Mouse (Mus musculus): ENCODE results near the gene Zfp853.

GRCm38 (mm10) chr5:143293404-143293803 lies at the start of gene Zfp853:
- TF ChIP-seq POLR2A (IDR thresholded peaks at IDR 0.05; ENCODE audit: insufficient read depth, low read depth, low read length) = no peak
- no peak for TF ChIP-seq CTCF (IDR thresholded peaks at IDR 0.05)
- TF ChIP-seq EP300 (IDR thresholded peaks at IDR 0.05; ENCODE audit: insufficient read depth, low read depth, low read length) = no peak
